Mouse (Mus musculus): ENCODE data around the gene Hpd. TPM values are rescaled to one million over a fixed set of nuclear protein-coding genes. Genes with fewer than 3 reads are reported as not detected.

Gene Hpd
- polyA plus RNA-seq, 1 experiment from 2014 or later: 4.1 TPM

GRCm38 (mm10) chr5:123140694-123141554 lies 41.6 kb downstream of the Hpd start:
- Histone ChIP-seq H3K4me3 (replicated peaks; ENCODE audit: low read length) (peak overlapping the region; percentile 90), H3K36me3 (ENCODE audit: control insufficient read depth, insufficient read depth, low read length) (no peaks in the 10 kb centered on the region), H3K4me1 (ENCODE audit: control insufficient read depth, insufficient read depth, low read length) (peaks cover 40% of the 10 kb centered on the region), H3K4me2 (ENCODE audit: low read depth, low read length) (peak overlapping the region; percentile 97), H3K27me3 (ENCODE audit: control insufficient read depth, insufficient read depth, low read length) (no peaks in the 10 kb centered on the region), H3K27ac (ENCODE audit: low read length) (peak overlapping the region; percentile 98), H3K9ac (ENCODE audit: low read length) (peak overlapping the region; percentile 100), H3K9me3 (replicated peaks; ENCODE audit: control insufficient read depth, low read length) (no peaks in the 10 kb centered on the region)
- under 1% methylated on average over 31 of the region's 31 CpGs for WGBS
- peak; percentile 48; the same call in 1 of the 2 replicates for ATAC-seq (ENCODE audit: insufficient read depth, low FRiP score)

GRCm38 (mm10) chr5:123139722-123140627 lies 42.6 kb downstream of the Hpd start:
- ATAC-seq (ENCODE audit: insufficient read depth, low FRiP score): no peak
- H3K4me2 ChIP-seq (ENCODE audit: low read depth, low read length): peak overlapping the region; percentile 97
- H3K36me3 ChIP-seq (ENCODE audit: control insufficient read depth, insufficient read depth, low read length): no peaks in the 10 kb centered on the region
- peaks cover 41% of the 10 kb centered on the region for H3K4me1 ChIP-seq (ENCODE audit: control insufficient read depth, insufficient read depth, low read length)
- peak overlapping the region; percentile 100 for H3K27ac ChIP-seq (ENCODE audit: low read length)
- under 1% methylated on average over 28 of the region's 28 CpGs for WGBS
- peak overlapping the region; percentile 63 for H3K4me3 ChIP-seq (replicated peaks; ENCODE audit: low read length)
- H3K27me3 ChIP-seq (ENCODE audit: control insufficient read depth, insufficient read depth, low read length): no peaks in the 10 kb centered on the region
- no peaks in the 10 kb centered on the region for H3K9me3 ChIP-seq (replicated peaks; ENCODE audit: control insufficient read depth, low read length)
- peak overlapping the region; percentile 97 for H3K9ac ChIP-seq (ENCODE audit: low read length)

GRCm38 (mm10) chr5:123138953-123139721 lies 43.4 kb downstream of the Hpd start:
- Histone ChIP-seq H3K4me1 (ENCODE audit: control insufficient read depth, insufficient read depth, low read length) (peaks cover 41% of the 10 kb centered on the region), H3K9me3 (replicated peaks; ENCODE audit: control insufficient read depth, low read length) (no peaks in the 10 kb centered on the region), H3K9ac (ENCODE audit: low read length) (peak overlapping the region; percentile 97), H3K27ac (ENCODE audit: low read length) (peak overlapping the region; percentile 100), H3K4me2 (ENCODE audit: low read depth, low read length) (peak overlapping the region; percentile 97), H3K36me3 (ENCODE audit: control insufficient read depth, insufficient read depth, low read length) (no peaks in the 10 kb centered on the region), H3K27me3 (ENCODE audit: control insufficient read depth, insufficient read depth, low read length) (no peaks in the 10 kb centered on the region), H3K4me3 (replicated peaks; ENCODE audit: low read length) (peak overlapping the region; percentile 63)
- under 1% methylated on average over 38 of the region's 39 CpGs for WGBS
- no peak for ATAC-seq (ENCODE audit: insufficient read depth, low FRiP score)

GRCm38 (mm10) chr5:123138230-123138911 lies 44.2 kb downstream of the Hpd start:
- H3K9me3 ChIP-seq (replicated peaks; ENCODE audit: control insufficient read depth, low read length): no peaks in the 10 kb centered on the region
- WGBS: under 1% methylated on average over 38 of the region's 40 CpGs
- H3K36me3 ChIP-seq (ENCODE audit: control insufficient read depth, insufficient read depth, low read length): no peaks in the 10 kb centered on the region
- peak; percentile 48 for ATAC-seq (ENCODE audit: insufficient read depth, low FRiP score)
- H3K4me1 ChIP-seq (ENCODE audit: control insufficient read depth, insufficient read depth, low read length): peaks cover 43% of the 10 kb centered on the region
- peak overlapping the region; percentile 97 for H3K4me2 ChIP-seq (ENCODE audit: low read depth, low read length)
- peak overlapping the region; percentile 100 for H3K27ac ChIP-seq (ENCODE audit: low read length)
- H3K9ac ChIP-seq (ENCODE audit: low read length): peak overlapping the region; percentile 97
- peak overlapping the region; percentile 63 for H3K4me3 ChIP-seq (replicated peaks; ENCODE audit: low read length)
- no peaks in the 10 kb centered on the region for H3K27me3 ChIP-seq (ENCODE audit: control insufficient read depth, insufficient read depth, low read length)

GRCm38 (mm10) chr5:123137910-123138229 lies 44.7 kb downstream of the Hpd start:
- Histone ChIP-seq H3K9ac (ENCODE audit: low read length) (peak overlapping the region; percentile 97), H3K36me3 (ENCODE audit: control insufficient read depth, insufficient read depth, low read length) (no peaks in the 10 kb centered on the region), H3K27ac (ENCODE audit: low read length) (peak overlapping the region; percentile 100), H3K4me3 (replicated peaks; ENCODE audit: low read length) (peak overlapping the region; percentile 63), H3K9me3 (replicated peaks; ENCODE audit: control insufficient read depth, low read length) (no peaks in the 10 kb centered on the region), H3K27me3 (ENCODE audit: control insufficient read depth, insufficient read depth, low read length) (no peaks in the 10 kb centered on the region), H3K4me1 (ENCODE audit: control insufficient read depth, insufficient read depth, low read length) (peaks cover 48% of the 10 kb centered on the region), H3K4me2 (ENCODE audit: low read depth, low read length) (peak overlapping the region; percentile 97)
- no peak for ATAC-seq (ENCODE audit: insufficient read depth, low FRiP score)
- WGBS: 7% methylated on average over 6 of the region's 6 CpGs

- Histone ChIP-seq H3K36me3 (ENCODE audit: control insufficient read depth, insufficient read depth, low read length) (no peaks in the 10 kb centered on the region), H3K27ac (ENCODE audit: low read length) (peak overlapping the region; percentile 100), H3K4me2 (ENCODE audit: low read depth, low read length) (peak overlapping the region; percentile 97), H3K27me3 (ENCODE audit: control insufficient read depth, insufficient read depth, low read length) (no peaks in the 10 kb centered on the region), H3K9ac (ENCODE audit: low read length) (peak overlapping the region; percentile 97), H3K4me1 (ENCODE audit: control insufficient read depth, insufficient read depth, low read length) (peaks cover 54% of the 10 kb centered on the region), H3K9me3 (replicated peaks; ENCODE audit: control insufficient read depth, low read length) (no peaks in the 10 kb centered on the region), H3K4me3 (replicated peaks; ENCODE audit: low read length) (peak overlapping the region; percentile 63)
- 4% methylated on average over 20 of the region's 20 CpGs for WGBS
- ATAC-seq (ENCODE audit: insufficient read depth, low FRiP score): peak; percentile 35; the same call in 1 of the 2 replicates
These were observed 45.2 kb downstream of the Hpd start for GRCm38 (mm10) chr5:123137044-123137909.

GRCm38 (mm10) chr5:123136361-123137043 lies 46.0 kb downstream of the Hpd start:
- Histone ChIP-seq H3K4me3 (replicated peaks; ENCODE audit: low read length) (peak overlapping the region; percentile 63), H3K9ac (ENCODE audit: low read length) (peak overlapping the region; percentile 97), H3K27ac (ENCODE audit: low read length) (peak overlapping the region; percentile 100), H3K27me3 (ENCODE audit: control insufficient read depth, insufficient read depth, low read length) (no peaks in the 10 kb centered on the region), H3K4me2 (ENCODE audit: low read depth, low read length) (peak overlapping the region; percentile 97), H3K36me3 (ENCODE audit: control insufficient read depth, insufficient read depth, low read length) (no peaks in the 10 kb centered on the region), H3K9me3 (replicated peaks; ENCODE audit: control insufficient read depth, low read length) (no peaks in the 10 kb centered on the region), H3K4me1 (ENCODE audit: control insufficient read depth, insufficient read depth, low read length) (peaks cover 61% of the 10 kb centered on the region)
- ATAC-seq (ENCODE audit: insufficient read depth, low FRiP score): peak; percentile 65
- 1% methylated on average over 13 of the region's 13 CpGs for whole genome bisulfite sequencing
